Mouse (Mus musculus) gastrocnemius, adult 8-10 months (tissue): ENCODE data around the gene Itprid1. TPM values are rescaled to one million over a fixed set of nuclear protein-coding genes. Genes with fewer than 3 reads are reported as not detected.

Experiments
- DNase-seq, 2 experiments: peaks; one replicate each; pipeline ENCODE4 v3.0.0; 2022; ENCODE audit warnings: low spot score in 2 of 2
- total RNA-seq, 4 experiments: library from RNA; stranded (reverse); gene quantifications; 2 replicates each; pipeline ENCODE4 v1.2.4; 2022

Gene Itprid1
- total RNA-seq = not detected

- DNase-seq = no peak
Observed at GRCm38 (mm10) chr6:55836650-55837320, at the start of gene Itprid1. TSS of gene Itprid1 (plus strand) at chr6:55836895.

GRCm38 (mm10) chr6:55789557-55789956 lies 47.1 kb upstream of the Itprid1 start:
- no peak for DNase-seq

GRCm38 (mm10) chr6:55791852-55792496 lies 44.7 kb upstream of the Itprid1 start:
- no peak for DNase-seq

- no peak for DNase-seq
Observed at GRCm38 (mm10) chr6:55792536-55792935, 44.2 kb upstream of the Itprid1 start.

- no peak for DNase-seq
Observed at GRCm38 (mm10) chr6:55802686-55803085, 34.0 kb upstream of the Itprid1 start.

GRCm38 (mm10) chr6:55803357-55803756 lies 33.3 kb upstream of the Itprid1 start:
- no peak for DNase-seq

- DNase-seq = no peak
Observed at GRCm38 (mm10) chr6:55803991-55804680, 32.6 kb upstream of the Itprid1 start.

- DNase-seq = no peak
Observed at GRCm38 (mm10) chr6:55804681-55805000, 32.1 kb upstream of the Itprid1 start.

GRCm38 (mm10) chr6:55805291-55806137 lies 31.2 kb upstream of the Itprid1 start:
- no peak for DNase-seq

GRCm38 (mm10) chr6:55806537-55806936 lies 30.2 kb upstream of the Itprid1 start:
- DNase-seq = no peak

GRCm38 (mm10) chr6:55808692-55809091 lies 28.0 kb upstream of the Itprid1 start:
- DNase-seq = no peak

GRCm38 (mm10) chr6:55811153-55811552 lies 25.5 kb upstream of the Itprid1 start:
- no peak for DNase-seq

GRCm38 (mm10) chr6:55812353-55812752 lies 24.3 kb upstream of the Itprid1 start:
- DNase-seq = no peak

- no peak for DNase-seq
Observed at GRCm38 (mm10) chr6:55814184-55814926, 22.3 kb upstream of the Itprid1 start.

GRCm38 (mm10) chr6:55816911-55817310 lies 19.8 kb upstream of the Itprid1 start:
- no peak for DNase-seq

GRCm38 (mm10) chr6:55829722-55830121 lies 7.0 kb upstream of the Itprid1 start:
- no peak for DNase-seq

GRCm38 (mm10) chr6:55852589-55852988 lies 15.9 kb downstream of the Itprid1 start:
- no peak for DNase-seq

GRCm38 (mm10) chr6:55856085-55856484 lies 19.4 kb downstream of the Itprid1 start:
- DNase-seq = no peak

- DNase-seq = no peak
Observed at GRCm38 (mm10) chr6:55865206-55865605, 28.5 kb downstream of the Itprid1 start.

GRCm38 (mm10) chr6:55879356-55879960 lies 42.8 kb downstream of the Itprid1 start:
- no peak for DNase-seq

- no peak for DNase-seq
Observed at GRCm38 (mm10) chr6:55880886-55881285, 44.2 kb downstream of the Itprid1 start.
